Mouse (Mus musculus): ENCODE measurements around the gene Ech1.

DNA sequence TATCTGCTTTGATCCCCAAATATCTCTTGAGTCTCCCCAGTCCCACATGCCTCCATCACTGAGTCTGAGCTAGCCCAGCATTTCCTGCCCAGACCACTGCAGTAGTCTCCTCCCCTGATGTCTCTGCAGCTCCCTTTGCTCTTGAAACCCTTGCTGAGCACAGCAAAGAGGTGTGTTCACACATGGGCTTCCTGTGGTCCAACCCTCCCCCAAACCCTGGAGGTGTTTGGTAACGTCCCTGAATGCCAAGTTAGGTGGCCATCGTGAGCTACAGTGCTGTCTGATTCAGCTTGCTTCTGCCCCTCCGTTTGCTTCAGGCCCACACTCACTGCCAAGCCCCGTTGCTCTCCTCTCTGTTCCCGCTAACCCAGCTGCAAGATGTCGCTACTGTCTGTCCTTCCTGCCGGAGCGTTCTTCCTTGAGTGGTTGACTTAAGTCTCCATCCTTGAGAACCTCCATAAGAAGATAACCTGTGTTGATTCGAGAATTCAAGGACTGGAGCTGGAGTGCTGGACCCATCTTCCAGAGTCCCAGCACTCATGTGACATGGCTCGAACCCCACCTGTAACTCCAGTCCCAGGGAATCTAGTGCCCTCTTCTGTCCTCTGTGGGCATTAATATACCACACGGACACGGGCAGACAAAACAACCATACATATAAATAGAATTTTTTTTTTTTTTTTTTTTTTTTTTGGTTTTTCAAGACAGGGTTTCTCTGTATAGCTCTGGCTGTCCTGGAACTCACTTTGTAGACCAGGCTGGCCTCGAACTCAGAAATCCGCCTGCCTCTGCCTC, 32.4 kb upstream of the Ech1 start:
- TF ChIP-seq CTCF (conservative IDR thresholded peaks at IDR 0.05; ENCODE audit: insufficient read depth, insufficient read length, low read depth, low read length) (no peak), POLR2A (IDR thresholded peaks at IDR 0.05; ENCODE audit: low read depth, low read length) (no peak)

All from kidney, adult 2 months (tissue).